31 mouse cellular contexts compared by ENCODE assay signal in genomic region chr5:90331071-90331470, GRCm38 (mm10). TPM values are rescaled to one million over a fixed set of nuclear protein-coding genes. Genes with fewer than 3 reads are reported as not detected.
DNase-seq lines count a peak whose midpoint lies in the region; ATAC-seq and TF ChIP-seq lines count a peak whose summit lies in the region.
"Had no signal": no experiment of that assay in that cellular context is flagged by ENCODE, and none has a peak within 500 bp of the region (broad histone marks: within the 10 kb centered on the region; RNA-seq: fewer than 3 reads in every experiment).

No protein-coding gene starts in this region.

- H3K27ac ChIP-seq in liver, adult 2 months (replicated peaks; ENCODE audit: insufficient read depth, low read depth, low read length): no peak overlapping the region; the same call in 1 of the 2 replicates
- no peak overlapping the region for H3K27ac ChIP-seq in liver, postnatal 0 days (ENCODE audit: low read depth)
- H3K27ac ChIP-seq: heart, embryonic 10.5 days; hindbrain, embryonic 13.5 days; kidney, postnatal 0 days; limb, embryonic 10.5 days; limb, embryonic 15.5 days; liver, embryonic 15.5 days; neural tube, embryonic 12.5 days had no signal

- no peak for TF ChIP-seq POLR2A in liver, adult 2 months (IDR thresholded peaks at IDR 0.05; ENCODE audit: extremely low read depth, insufficient read depth, low read length)

- DNase-seq in liver, adult 2 months (ENCODE audit: extremely low read depth, low read depth, low spot score): peak; percentile 35
- DNase-seq in liver, postnatal 0 days: no peak
- peak; percentile 18 for DNase-seq in 416B (ENCODE audit: low read depth)
- DNase-seq in lung, postnatal 10 days: peak; percentile 10
- DNase-seq in cerebellum, adult 11-12 months: no peak
- no peak for DNase-seq in cerebellum, adult 8-10 months
- DNase-seq in thymus, postnatal 4 days: no peak
- DNase-seq: adrenal gland, adult 8-10 months; cerebellum, postnatal 10 days; gastrocnemius, postnatal 10 days; heart, adult 11 months; heart, postnatal 36 days; kidney, adult 18-20 months; layer of hippocampus, postnatal 36 days; right cerebral cortex, adult 18-20 months; spleen, adult 18-20 months; thymus, adult 2 months; thymus, postnatal 36 days had no signal

- no peak overlapping the region for H3K4me3 ChIP-seq in liver, adult 2 months (ENCODE audit: insufficient read depth, low read depth, low read length)
- H3K4me3 ChIP-seq in liver, postnatal 0 days (ENCODE audit: low read depth, low read length): no peak overlapping the region
- H3K4me3 ChIP-seq: erythroblast, embryonic 14.5 days; heart, embryonic 10.5 days; hindbrain, embryonic 13.5 days; limb, embryonic 10.5 days; limb, embryonic 15.5 days; liver, embryonic 15.5 days; myocyte; neural tube, embryonic 12.5 days had no signal

- TF ChIP-seq EP300 in liver, postnatal 0 days (IDR thresholded peaks at IDR 0.05; ENCODE audit: low read depth): no peak

- no peaks in the 10 kb centered on the region; the same call in 1 of the 2 replicates for H3K36me3 ChIP-seq in liver, adult 2 months (ENCODE audit: control insufficient read depth, insufficient read depth, low read length)
- H3K36me3 ChIP-seq in liver, postnatal 0 days (replicated peaks; ENCODE audit: insufficient read depth, low read length): no peaks in the 10 kb centered on the region
- H3K36me3 ChIP-seq: heart, embryonic 10.5 days; hindbrain, embryonic 13.5 days; limb, embryonic 10.5 days; limb, embryonic 15.5 days; liver, embryonic 15.5 days; neural tube, embryonic 12.5 days had no signal

- H3K4me1 ChIP-seq in liver, adult 2 months (ENCODE audit: control insufficient read depth, insufficient read depth, low read length): peaks cover 13% of the 10 kb centered on the region; the same call in 1 of the 2 replicates
- peaks cover 6% of the 10 kb centered on the region for H3K4me1 ChIP-seq in liver, postnatal 0 days (ENCODE audit: insufficient read depth)
- H3K4me1 ChIP-seq: heart, embryonic 10.5 days; limb, embryonic 10.5 days; limb, embryonic 15.5 days; neural tube, embryonic 12.5 days had no signal

- no peak overlapping the region for H3K4me2 ChIP-seq in liver, postnatal 0 days (ENCODE audit: low read depth, low read length)
- H3K4me2 ChIP-seq: hindbrain, embryonic 13.5 days; limb, embryonic 15.5 days; liver, embryonic 15.5 days; midbrain, embryonic 11.5 days; neural tube, embryonic 12.5 days had no signal

- no peaks in the 10 kb centered on the region for H3K9me3 ChIP-seq in liver, postnatal 0 days (ENCODE audit: low read length)
- H3K9me3 ChIP-seq: G1E; heart, embryonic 10.5 days; hindbrain, embryonic 13.5 days; limb, embryonic 10.5 days; limb, embryonic 15.5 days; liver, embryonic 15.5 days; neural tube, embryonic 12.5 days had no signal

- no peak for TF ChIP-seq CTCF in liver, adult 2 months (IDR thresholded peaks at IDR 0.05; ENCODE audit: low read depth, low read length)
- TF ChIP-seq CTCF in liver, postnatal 0 days (IDR thresholded peaks at IDR 0.05; ENCODE audit: low read depth): no peak

- ATAC-seq in liver, postnatal 0 days: no peak
- ATAC-seq in CD4-positive, CD25-positive, alpha-beta regulatory T cell, adult 4 months: peak; percentile 34
- ATAC-seq: forebrain, embryonic 16.5 days had no signal

- no peak overlapping the region for H3K9ac ChIP-seq in liver, adult 2 months (ENCODE audit: low read depth, low read length)
- H3K9ac ChIP-seq in liver, postnatal 0 days (replicated peaks): no peak overlapping the region
- H3K9ac ChIP-seq: hindbrain, embryonic 13.5 days; limb, embryonic 15.5 days; liver, embryonic 15.5 days; neural tube, embryonic 12.5 days had no signal

- H3K27me3 ChIP-seq in liver, adult 2 months (ENCODE audit: control insufficient read depth, insufficient read depth, low read length): no peaks in the 10 kb centered on the region
- H3K27me3 ChIP-seq in liver, postnatal 0 days (ENCODE audit: insufficient read depth, low read length): no peaks in the 10 kb centered on the region
- H3K27me3 ChIP-seq: hindbrain, embryonic 13.5 days; limb, embryonic 15.5 days; liver, embryonic 15.5 days; neural tube, embryonic 12.5 days had no signal

- WGBS in liver, adult 2 months: 33% methylated on average over 1 of the region's 1 CpGs
- WGBS in liver, postnatal 0 days (ENCODE audit: insufficient replicate concordance): 44% methylated on average over 1 of the region's 1 CpGs

- peaks cover 14% of the 10 kb centered on the region; the same call in 1 of the 2 replicates for H3K79me2 ChIP-seq in liver, adult 2 months (ENCODE audit: control insufficient read depth, insufficient read depth, low read length)

RNA-seq across cellular contexts. Expression of gene Ankrd17, which starts 35.3 kb away (rescaled TPM):
- total RNA-seq in liver, adult 2 months (2014; rRNA removed): 37.8 and 40.9 TPM in 2 replicates
- polyA plus RNA-seq in liver, adult 2 months (2012; rRNA removed): 11.0 and 12.7 TPM in 2 replicates
- polyA plus RNA-seq in liver, postnatal 0 days (2015; fragmentation: Nextera tagmentation; extraction: Ambion mirVana): 9.3 and 10.8 TPM in 2 replicates
- polyA plus RNA-seq in CD4-positive, CD25-positive, alpha-beta regulatory T cell, adult 4 months (2017; shearing (Covaris generic)): 10 to 100 TPM; 44.6 to 53.6 TPM

RNA-seq across cellular contexts. Expression of gene Gm9958, which starts 35.9 kb away (rescaled TPM):
- total RNA-seq in liver, adult 2 months (2014; rRNA removed): 1.2 and 1.3 TPM in 2 replicates
- polyA plus RNA-seq in liver, adult 2 months (2012; rRNA removed): 0.87 and 0.97 TPM in 2 replicates
- polyA plus RNA-seq in liver, postnatal 0 days (2015; fragmentation: Nextera tagmentation; extraction: Ambion mirVana): 2.4 and 2.8 TPM in 2 replicates
- 1 to 10 TPM; 2.2 to 2.5 TPM for polyA plus RNA-seq in CD4-positive, CD25-positive, alpha-beta regulatory T cell, adult 4 months (2017; shearing (Covaris generic))

Comparison
In these comparisons a context has a peak if more than half of its experiments do, and no peak if none do; other contexts are left out.
1. DNase-seq: peak in liver, adult 2 months (single experiment), 416B (single experiment) and lung, postnatal 10 days (single experiment); none in liver, postnatal 0 days (single experiment), cerebellum, adult 11-12 months (single experiment), cerebellum, adult 8-10 months (single experiment) and thymus, postnatal 4 days (single experiment).